Mouse (Mus musculus): ENCODE measurements at regions not wholly inside any gene's neighbourhood (a gene's known extent, or its start where the extent isn't known, plus 50 kb on each side); places are given as distances from the start of the nearest gene placed in this dataset.

DNA sequence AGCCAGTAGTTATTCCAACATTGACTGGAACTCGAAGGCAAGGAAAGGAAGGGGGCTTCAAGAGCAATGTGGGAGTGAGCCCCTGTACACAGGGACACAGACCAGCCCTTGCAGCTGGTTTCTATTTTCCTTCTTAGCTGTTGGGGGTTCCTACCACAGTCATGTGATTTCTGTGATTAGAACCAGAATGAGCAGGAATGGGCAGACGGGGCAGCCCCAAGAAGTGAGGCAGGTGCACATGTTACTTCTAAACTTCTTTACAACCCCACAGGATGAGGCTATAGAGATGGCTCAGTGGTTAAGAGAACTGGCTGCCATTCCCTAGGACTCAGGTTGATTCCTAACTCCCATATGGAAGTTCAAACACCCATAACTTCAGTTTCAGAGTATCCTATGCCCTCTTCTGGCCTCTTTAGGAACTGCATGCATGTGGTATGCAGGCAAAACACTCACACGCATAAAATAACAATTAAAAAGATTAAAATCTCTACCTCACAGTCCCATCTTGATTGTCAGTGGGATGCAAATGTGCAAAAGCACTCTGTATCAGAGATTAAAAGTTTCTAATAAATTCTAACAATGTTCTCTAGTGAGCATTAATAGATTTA lies 68.0 kb downstream of the Il9r start:
- TF ChIP-seq GATA1 (IDR thresholded peaks at IDR 0.05; ENCODE audit: low read depth, low read length) (no peak), NRF1 (IDR thresholded peaks at IDR 0.05; ENCODE audit: insufficient read depth, low read depth, low read length, poor library complexity, severe bottlenecking) (no peak), E2F4 (IDR thresholded peaks at IDR 0.05; ENCODE audit: borderline replicate concordance, low read depth, low read length) (no peak), POLR2A (IDR thresholded peaks at IDR 0.05; ENCODE audit: control insufficient read depth in 1 of 2, insufficient read depth in 1 of 2, low read depth in 1 of 2, low read length in 2 of 2, poor library complexity in 1 of 2) (no peak)
